Mouse (Mus musculus): ENCODE measurements around the gene 2200002D01Rik. TPM values are rescaled to one million over a fixed set of nuclear protein-coding genes. Genes with fewer than 3 reads are reported as not detected.
"Not testable (repeated sequence)": the region's sequence is repeated elsewhere in the genome, so short reads cannot be mapped to it uniquely, and the experiment has no call there.

Gene 2200002D01Rik
- polyA plus RNA-seq, 1 experiment from 2014 or later, result 3.1 TPM

GRCm38 (mm10) chr7:29233745-29234144, 14.5 kb downstream of the 2200002D01Rik start:
- peaks cover 41% of the 10 kb centered on the region for H3K27me3 ChIP-seq
- H3K4me3 ChIP-seq (replicated peaks), result no peak overlapping the region
- ATAC-seq (ENCODE audit: low read depth) (no peak), DNase-seq (no peak)
- no peak overlapping the region for H3K9ac ChIP-seq
- 0 out of 2 replicates have a peak overlapping the region, but pooled peaks have one; percentile 2 for H3K27ac ChIP-seq
- 29% methylated on average over 6 of the region's 6 CpGs for WGBS (ENCODE audit: insufficient replicate concordance)
- H3K4me2 ChIP-seq, result no peak overlapping the region
- no peaks in the 10 kb centered on the region for H3K9me3 ChIP-seq (replicated peaks)
- peaks cover 19% of the 10 kb centered on the region for H3K4me1 ChIP-seq (replicated peaks)
- H3K36me3 ChIP-seq, result no peaks in the 10 kb centered on the region

- Histone ChIP-seq H3K9ac (peak within 1 kb of the TSS; percentile 68), H3K27ac (peak within 1 kb of the TSS; percentile 54), H3K4me2 (peak within 1 kb of the TSS; percentile 71), H3K4me3 (replicated peaks) (peak within 1 kb of the TSS; percentile 60), H3K9me3 (replicated peaks) (no peaks in the 10 kb centered on the region), H3K27me3 (peaks cover 41% of the 10 kb centered on the region), H3K4me1 (replicated peaks) (peaks cover 14% of the 10 kb centered on the region), H3K36me3 (no peaks in the 10 kb centered on the region)
- under 1% methylated on average over 62 of the region's 62 CpGs for WGBS (ENCODE audit: insufficient replicate concordance)
- DNase-seq, result no peak
- ATAC-seq (ENCODE audit: low read depth), result no peak
Observed at GRCm38 (mm10) chr7:29232247-29233013, 15.8 kb downstream of the 2200002D01Rik start, which contains the start of gene Kcnk6. Gene Kcnk6, minus strand, starts transcription at chr7:29232515.

- DNase-seq (no peak), ATAC-seq (ENCODE audit: low read depth) (no peak)
- H3K36me3 ChIP-seq, result no peaks in the 10 kb centered on the region
- H3K27ac ChIP-seq, result no peak overlapping the region
- no peak overlapping the region for H3K9ac ChIP-seq
- H3K9me3 ChIP-seq (replicated peaks), result no peaks in the 10 kb centered on the region
- H3K4me2 ChIP-seq, result peak overlapping the region; percentile 71
- WGBS (ENCODE audit: insufficient replicate concordance), result 40% methylated on average over 3 of the region's 3 CpGs
- H3K27me3 ChIP-seq, result peaks cover 41% of the 10 kb centered on the region
- peak overlapping the region; percentile 60 for H3K4me3 ChIP-seq (replicated peaks)
- peaks cover 14% of the 10 kb centered on the region for H3K4me1 ChIP-seq (replicated peaks)
Observed at GRCm38 (mm10) chr7:29231517-29231916, 16.7 kb downstream of the 2200002D01Rik start.

GRCm38 (mm10) chr7:29230560-29230959, 17.7 kb downstream of the 2200002D01Rik start:
- Histone ChIP-seq H3K9me3 (replicated peaks) (no peaks in the 10 kb centered on the region), H3K4me3 (replicated peaks) (no peak overlapping the region), H3K27ac (no peak overlapping the region), H3K27me3 (peaks cover 41% of the 10 kb centered on the region), H3K4me1 (replicated peaks) (peaks cover 14% of the 10 kb centered on the region), H3K36me3 (no peaks in the 10 kb centered on the region), H3K9ac (no peak overlapping the region), H3K4me2 (no peak overlapping the region)
- DNase-seq (no peak), ATAC-seq (ENCODE audit: low read depth) (no peak)
- WGBS (ENCODE audit: insufficient replicate concordance), result 17% methylated on average over 3 of the region's 3 CpGs

- no peaks in the 10 kb centered on the region for H3K36me3 ChIP-seq
- no peak overlapping the region for H3K9ac ChIP-seq
- H3K4me1 ChIP-seq (replicated peaks), result peaks cover 14% of the 10 kb centered on the region
- no peak for ATAC-seq (ENCODE audit: low read depth)
- no peak overlapping the region for H3K4me3 ChIP-seq (replicated peaks)
- no peak for DNase-seq
- no peak overlapping the region for H3K27ac ChIP-seq
- H3K4me2 ChIP-seq, result no peak overlapping the region
- peaks cover 41% of the 10 kb centered on the region for H3K27me3 ChIP-seq
- H3K9me3 ChIP-seq (replicated peaks), result no peaks in the 10 kb centered on the region
- 25% methylated on average over 4 of the region's 4 CpGs for WGBS (ENCODE audit: insufficient replicate concordance)
Observed at GRCm38 (mm10) chr7:29228202-29228601, 20.1 kb downstream of the 2200002D01Rik start.

- DNase-seq (no peak), ATAC-seq (ENCODE audit: low read depth) (no peak)
- 75% methylated on average over 13 of the region's 13 CpGs for WGBS (ENCODE audit: insufficient replicate concordance)
- peaks cover 14% of the 10 kb centered on the region for H3K27me3 ChIP-seq
- H3K9me3 ChIP-seq (replicated peaks), result no peaks in the 10 kb centered on the region
- H3K27ac ChIP-seq, result no peak overlapping the region
- 0 out of 2 replicates have a peak, but pooled peaks cover 6% of the 10 kb centered on the region for H3K4me1 ChIP-seq (replicated peaks)
- no peak overlapping the region for H3K4me2 ChIP-seq
- H3K4me3 ChIP-seq (replicated peaks), result no peak overlapping the region
- no peak overlapping the region for H3K9ac ChIP-seq
- no peaks in the 10 kb centered on the region for H3K36me3 ChIP-seq
Observed at GRCm38 (mm10) chr7:29225520-29225919, 22.7 kb downstream of the 2200002D01Rik start.

GRCm38 (mm10) chr7:29224756-29225394, 23.4 kb downstream of the 2200002D01Rik start:
- Histone ChIP-seq H3K9me3 (replicated peaks) (0 out of 2 replicates have a peak, but pooled peaks cover under 1% of the 10 kb centered on the region), H3K27ac (no peak overlapping the region), H3K9ac (no peak overlapping the region), H3K27me3 (peaks cover 8% of the 10 kb centered on the region), H3K4me3 (replicated peaks) (no peak overlapping the region), H3K36me3 (no peaks in the 10 kb centered on the region), H3K4me1 (replicated peaks) (0 out of 2 replicates have a peak, but pooled peaks cover 6% of the 10 kb centered on the region), H3K4me2 (no peak overlapping the region)
- DNase-seq (no peak), ATAC-seq (ENCODE audit: low read depth) (no peak)
- WGBS (ENCODE audit: insufficient replicate concordance), result 45% methylated on average over 16 of the region's 16 CpGs

- Histone ChIP-seq H3K9me3 (replicated peaks) (peaks cover 9% of the 10 kb centered on the region), H3K27me3 (no peaks in the 10 kb centered on the region), H3K9ac (no peak overlapping the region), H3K36me3 (peaks cover 4% of the 10 kb centered on the region; the same call in 1 of the 2 replicates), H3K4me2 (no peak overlapping the region), H3K27ac (no peak overlapping the region), H3K4me1 (replicated peaks) (peaks cover 21% of the 10 kb centered on the region), H3K4me3 (replicated peaks) (no peak overlapping the region)
- no peak for DNase-seq
- WGBS (ENCODE audit: insufficient replicate concordance), result 66% methylated on average over 15 of the region's 15 CpGs
- no peak for ATAC-seq (ENCODE audit: low read depth)
Observed at GRCm38 (mm10) chr7:29214846-29215245, 33.4 kb downstream of the 2200002D01Rik start.

- Histone ChIP-seq H3K36me3 (no peaks in the 10 kb centered on the region), H3K27me3 (no peaks in the 10 kb centered on the region), H3K4me3 (replicated peaks) (no peak overlapping the region), H3K9me3 (replicated peaks) (peaks cover 3% of the 10 kb centered on the region; the same call in 1 of the 2 replicates), H3K4me2 (no peak overlapping the region), H3K27ac (no peak overlapping the region), H3K4me1 (replicated peaks) (peaks cover 21% of the 10 kb centered on the region), H3K9ac (no peak overlapping the region)
- ATAC-seq (ENCODE audit: low read depth) (no peak), DNase-seq (no peak)
- 45% methylated on average over 2 of the region's 2 CpGs for WGBS (ENCODE audit: insufficient replicate concordance)
Observed at GRCm38 (mm10) chr7:29214236-29214635, 34.0 kb downstream of the 2200002D01Rik start.

GRCm38 (mm10) chr7:29213675-29214082, 34.6 kb downstream of the 2200002D01Rik start, which contains the start of gene Catsperg1:
Gene Catsperg1, minus strand, starts transcription at chr7:29214035.
- ATAC-seq (ENCODE audit: low read depth) (no peak), DNase-seq (no peak)
- H3K4me1 ChIP-seq (replicated peaks), result peaks cover 21% of the 10 kb centered on the region
- H3K27ac ChIP-seq, result no peak within 1 kb of the TSS
- H3K4me2 ChIP-seq, result peak within 1 kb of the TSS; percentile 67
- H3K4me3 ChIP-seq (replicated peaks), result no peak within 1 kb of the TSS
- H3K9ac ChIP-seq, result no peak within 1 kb of the TSS
- no peaks in the 10 kb centered on the region for H3K36me3 ChIP-seq
- H3K27me3 ChIP-seq, result no peaks in the 10 kb centered on the region
- 25% methylated on average over 20 of the region's 20 CpGs for WGBS (ENCODE audit: insufficient replicate concordance)
- no peaks in the 10 kb centered on the region for H3K9me3 ChIP-seq (replicated peaks)

GRCm38 (mm10) chr7:29212775-29213560, 35.3 kb downstream of the 2200002D01Rik start:
- not testable (repeated sequence) for H3K27me3 ChIP-seq; H3K27ac ChIP-seq; H3K9ac ChIP-seq; H3K36me3 ChIP-seq; H3K4me3 ChIP-seq (replicated peaks); ATAC-seq (ENCODE audit: low read depth); DNase-seq; H3K9me3 ChIP-seq (replicated peaks)
- Histone ChIP-seq H3K4me1 (replicated peaks) (peaks cover 21% of the 10 kb centered on the region), H3K4me2 (peak overlapping the region; percentile 67)
- 30% methylated on average over 40 of the region's 40 CpGs for WGBS (ENCODE audit: insufficient replicate concordance)
